Mouse (Mus musculus) MEL (cell line): ENCODE measurements around the gene Mob3b. TPM values are rescaled to one million over a fixed set of nuclear protein-coding genes. Genes with fewer than 3 reads are reported as not detected.

Experiments used
- DNase-seq: peaks from one replicate; pipeline ENCODE4 v3.0.0; 2011; ENCODE audit warnings: low read depth, low spot score
- H3K27ac ChIP-seq: 2 replicates; pipeline ENCODE4 v1.5.1; 2012; ENCODE audit warnings: low read depth, mild to moderate bottlenecking, control low read depth, low read length, moderate library complexity; ENCODE audit not compliant: control insufficient read depth
- H3K27me3 ChIP-seq, 2 experiments: fragments of 150-350 bp in 1 of 2; sonication (generic) in 1 of 2; 2 replicates each; pipeline ENCODE4 v1.6.1; 2012; ENCODE audit warnings: low read length in 2 of 2, mild to moderate bottlenecking in 2 of 2, improper control_type of control experiment in 1 of 2, moderate library complexity in 1 of 2; ENCODE audit not compliant: insufficient read depth in 2 of 2, control insufficient read depth in 1 of 2
- H3K36me3 ChIP-seq, 2 experiments: 2 replicates each; pipeline ENCODE4 v1.6.1; 2012 to 2014; ENCODE audit warnings: low read length in 2 of 2, improper control_type of control experiment in 1 of 2, inconsistent platforms in 1 of 2, mild to moderate bottlenecking in 1 of 2; ENCODE audit not compliant: insufficient read depth in 2 of 2, control insufficient read depth in 1 of 2
- H3K4me1 ChIP-seq, 2 experiments: fragments of 150-350 bp in 1 of 2; sonication (generic) in 1 of 2; 2 replicates each; pipeline ENCODE4 v1.6.1; 2012; ENCODE audit warnings: low read length in 2 of 2, improper control_type of control experiment in 1 of 2, mild to moderate bottlenecking in 1 of 2; ENCODE audit not compliant: insufficient read depth in 2 of 2, control insufficient read depth in 1 of 2
- H3K4me3 ChIP-seq, 2 experiments: fragments of 150-350 bp in 1 of 2; sonication (generic) in 1 of 2; 2 replicates each; pipeline ENCODE4 v1.5.1; 2012; ENCODE audit warnings: low read depth in 2 of 2, low read length in 2 of 2, mild to moderate bottlenecking in 2 of 2, moderate library complexity in 2 of 2, control low read depth in 1 of 2, improper control_type of control experiment in 1 of 2; ENCODE audit not compliant: control insufficient read depth in 1 of 2, insufficient read depth in 1 of 2
- H3K79me2 ChIP-seq: 2 replicates; pipeline ENCODE4 v1.6.1; 2012; ENCODE audit warnings: mild to moderate bottlenecking, low read length, moderate library complexity; ENCODE audit not compliant: control insufficient read depth, poor library complexity, insufficient read depth
- H3K9ac ChIP-seq: 2 replicates; pipeline ENCODE4 v1.6.1; 2012; ENCODE audit warnings: low read depth, mild to moderate bottlenecking, control low read depth, low read length, moderate library complexity; ENCODE audit not compliant: control insufficient read depth, poor library complexity, severe bottlenecking
- H3K9me3 ChIP-seq: fragments of 150-350 bp; sonication (generic); replicated peaks from 2 replicates; pipeline ENCODE4 v1.6.1; 2012; ENCODE audit warnings: mild to moderate bottlenecking, low read length, improper control_type of control experiment, moderate library complexity; ENCODE audit not compliant: insufficient read depth
- CHD1 ChIP-seq: IDR thresholded peaks from 2 replicates; pipeline ENCODE4 v1.6.1; 2012; ENCODE audit warnings: low read depth, mild to moderate bottlenecking, inconsistent platforms, low read length, improper control_type of control experiment
- CHD2 ChIP-seq: IDR thresholded peaks from 2 replicates; pipeline ENCODE4 v1.6.1; 2011; ENCODE audit warnings: low read length, improper control_type of control experiment
- E2F4 ChIP-seq: IDR thresholded peaks from 2 replicates; pipeline ENCODE4 v1.6.1; 2011; ENCODE audit warnings: low read depth, low read length, improper control_type of control experiment, borderline replicate concordance
- ELF1 ChIP-seq: IDR thresholded peaks from 2 replicates; pipeline ENCODE4 v1.6.1; 2014; ENCODE audit warnings: low read depth, mild to moderate bottlenecking, inconsistent platforms, low read length, improper control_type of control experiment, moderate library complexity
- EP300 ChIP-seq, 2 experiments: IDR thresholded peaks; 2 replicates each; pipeline ENCODE4 v1.6.1; 2011; ENCODE audit warnings: improper control_type of control experiment in 2 of 2, low read length in 2 of 2, low read depth in 1 of 2, mild to moderate bottlenecking in 1 of 2
- JUND ChIP-seq: IDR thresholded peaks from 2 replicates; pipeline ENCODE4 v1.6.1; 2011; ENCODE audit warnings: low read depth, mild to moderate bottlenecking, improper control_type of control experiment, low read length
- KAT2A ChIP-seq: conservative IDR thresholded peaks from 2 replicates; pipeline ENCODE4 v1.6.1; 2012; ENCODE audit warnings: low read depth, low read length, improper control_type of control experiment, inconsistent platforms
- MAFK ChIP-seq: IDR thresholded peaks from 2 replicates; pipeline ENCODE4 v1.6.1; 2011; ENCODE audit warnings: low read depth, mild to moderate bottlenecking, low read length, improper control_type of control experiment, borderline replicate concordance
- MAX ChIP-seq: IDR thresholded peaks from 2 replicates; pipeline ENCODE4 v1.6.1; 2011; ENCODE audit warnings: low read length, improper control_type of control experiment
- MAZ ChIP-seq: IDR thresholded peaks from 2 replicates; pipeline ENCODE4 v1.6.1; 2012; ENCODE audit warnings: low read depth, mild to moderate bottlenecking, inconsistent platforms, low read length, improper control_type of control experiment
- MXI1 ChIP-seq: IDR thresholded peaks from 2 replicates; pipeline ENCODE4 v1.6.1; 2011; ENCODE audit warnings: mild to moderate bottlenecking, low read depth, low read length, improper control_type of control experiment
- MYC ChIP-seq: IDR thresholded peaks from 2 replicates; pipeline ENCODE4 v1.6.1; 2011; ENCODE audit warnings: low read depth, mild to moderate bottlenecking, low read length, improper control_type of control experiment, moderate library complexity
- NELFE ChIP-seq: IDR thresholded peaks from 2 replicates; pipeline ENCODE4 v1.6.1; 2011; ENCODE audit warnings: low read depth, low read length, improper control_type of control experiment
- NRF1 ChIP-seq: IDR thresholded peaks from 2 replicates; pipeline ENCODE4 v1.6.1; 2014; ENCODE audit warnings: low read depth, mild to moderate bottlenecking, inconsistent platforms, low read length, improper control_type of control experiment, moderate library complexity; ENCODE audit not compliant: poor library complexity, insufficient read depth, severe bottlenecking
- POLR2AphosphoS2 ChIP-seq: IDR thresholded peaks from 2 replicates; pipeline ENCODE4 v1.6.1; 2011; ENCODE audit warnings: low read length, improper control_type of control experiment
- RCOR1 ChIP-seq: IDR thresholded peaks from 2 replicates; pipeline ENCODE4 v1.6.1; 2012; ENCODE audit warnings: low read depth, mild to moderate bottlenecking, inconsistent platforms, low read length, improper control_type of control experiment
- SMC3 ChIP-seq: IDR thresholded peaks from 2 replicates; pipeline ENCODE4 v1.6.1; 2011; ENCODE audit warnings: low read depth, low read length, improper control_type of control experiment
- TAL1 ChIP-seq: IDR thresholded peaks from 2 replicates; pipeline ENCODE4 v1.6.1; 2012; ENCODE audit warnings: mild to moderate bottlenecking, inconsistent platforms, low read length, moderate library complexity, mixed read lengths
- UBTF ChIP-seq: IDR thresholded peaks from 2 replicates; pipeline ENCODE4 v1.6.1; 2012; ENCODE audit warnings: low read depth, mild to moderate bottlenecking, inconsistent platforms, low read length, improper control_type of control experiment, moderate library complexity, borderline replicate concordance; ENCODE audit not compliant: insufficient read depth
- ZC3H11A ChIP-seq: IDR thresholded peaks from 2 replicates; pipeline ENCODE4 v1.6.1; 2012; ENCODE audit warnings: low read depth, mild to moderate bottlenecking, inconsistent platforms, low read length, improper control_type of control experiment
- ZKSCAN1 ChIP-seq: IDR thresholded peaks from 2 replicates; pipeline ENCODE4 v1.6.1; 2012; ENCODE audit warnings: low read depth, mild to moderate bottlenecking, inconsistent platforms, low read length, improper control_type of control experiment, moderate library complexity
- ZNF384 ChIP-seq: IDR thresholded peaks from 2 replicates; pipeline ENCODE4 v1.6.1; 2012; ENCODE audit warnings: low read depth, mild to moderate bottlenecking, inconsistent platforms, low read length, improper control_type of control experiment
- polyA plus RNA-seq, 2 experiments: library from polyadenylated mRNA; stranded (reverse) in 1 of 2; unstranded in 1 of 2; fragments of >175 nt in 1 of 2; fragments of >200 nt in 1 of 2; gene quantifications; 2 replicates each; pipeline versions ENCODE4 v1.2.1 to v1.2.4; 2012; ENCODE audit warnings: low replicate concordance in 2 of 2, low read depth in 1 of 2; ENCODE audit not compliant: insufficient read length in 2 of 2, insufficient read depth in 1 of 2, missing spikeins in 1 of 2
- total RNA-seq: library from RNA; depleted of rRNA; stranded (reverse); fragments of 300-350 nt; gene quantifications from 2 replicates; pipeline ENCODE4 v1.2.3, GENCODE M21; 2012

Mob3b gene
- total and polyA plus RNA-seq, 3 experiments = 3.8 to 4.2 TPM; not detected in 1

DNA sequence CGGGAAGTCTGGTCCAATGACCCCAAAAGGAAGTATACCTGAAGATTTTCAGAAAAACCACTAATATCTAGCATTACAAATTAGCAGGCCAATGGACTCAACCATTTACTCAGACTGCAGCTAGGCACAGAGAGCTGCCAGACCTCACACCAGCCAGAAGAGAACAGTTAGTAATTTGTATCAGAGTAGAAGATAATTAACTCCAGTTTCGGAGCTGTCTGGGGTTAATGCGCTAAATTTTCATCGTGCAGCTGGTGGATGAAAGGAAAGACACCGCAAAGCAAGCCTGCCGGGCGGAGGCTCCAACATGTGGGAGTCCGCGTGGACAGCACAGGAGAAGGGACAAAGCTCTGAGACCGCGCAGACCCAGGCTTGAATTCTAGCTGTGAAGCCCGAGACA lies 36.2 kb downstream of the Mob3b start:
- H3K27me3 ChIP-seq = no peaks in the 10 kb centered on the region
- DNase-seq = no peak
- H3K79me2 ChIP-seq = no peaks in the 10 kb centered on the region
- H3K4me3 ChIP-seq = no peak overlapping the region
- H3K27ac ChIP-seq = no peak overlapping the region
- H3K4me1 ChIP-seq = no peaks in the 10 kb centered on the region
- TF ChIP-seq TAL1 (no peak), E2F4 (no peak), POLR2AphosphoS2 (no peak), KAT2A (no peak), MAZ (no peak), MAFK (no peak), ELF1 (no peak), CHD2 (no peak), JUND (no peak), MXI1 (no peak), ZNF384 (no peak), EP300 (IDR thresholded peaks at IDR 0.05; ENCODE audit: low read depth in 1 of 2, low read length in 2 of 2) (no peak), SMC3 (no peak), RCOR1 (no peak), ZKSCAN1 (no peak), ZC3H11A (no peak), NELFE (no peak), MYC (no peak), MAX (no peak), CHD1 (no peak)
- TF ChIP-seq, all 39 proteins: peak for 0
- H3K9ac ChIP-seq = no peak overlapping the region
- no peaks in the 10 kb centered on the region for H3K9me3 ChIP-seq
- no peaks in the 10 kb centered on the region for H3K36me3 ChIP-seq

DNA sequence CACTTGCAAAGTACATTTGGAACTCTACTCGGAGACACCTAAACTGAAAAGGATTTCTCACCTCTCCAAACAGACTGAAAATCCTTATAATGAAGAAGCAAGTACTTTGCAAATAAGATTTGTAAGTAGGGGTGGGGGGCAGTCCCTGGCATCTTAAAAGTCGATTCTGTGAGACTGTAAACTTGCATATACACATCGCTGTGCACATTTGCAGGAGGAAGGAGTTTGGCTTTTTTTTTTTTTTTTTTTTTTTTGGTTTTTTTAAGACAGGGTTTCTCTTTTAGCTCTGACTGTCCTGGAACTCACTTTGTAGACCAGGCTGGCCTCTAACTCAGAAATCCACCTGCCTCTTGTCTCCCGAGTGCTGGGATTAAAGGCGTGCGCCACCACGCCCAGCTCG lies 36.7 kb downstream of the Mob3b start:
- H3K9ac ChIP-seq = no peak overlapping the region
- no peaks in the 10 kb centered on the region for H3K79me2 ChIP-seq
- no peaks in the 10 kb centered on the region for H3K36me3 ChIP-seq
- no peaks in the 10 kb centered on the region for H3K27me3 ChIP-seq
- no peak for TF ChIP-seq MAFK
- TF ChIP-seq ZNF384 = no peak
- no peak for TF ChIP-seq UBTF
- no peak for TF ChIP-seq RCOR1
- no peak for TF ChIP-seq NRF1
- TF ChIP-seq, all 39 proteins: peak for 0
- no peaks in the 10 kb centered on the region for H3K9me3 ChIP-seq
- H3K27ac ChIP-seq = no peak overlapping the region
- H3K4me1 ChIP-seq = no peaks in the 10 kb centered on the region
- DNase-seq = no peak
- H3K4me3 ChIP-seq = no peak overlapping the region
